ENCODE assay signal across 13 mouse cellular contexts in genomic region chr6:114833791-114834346, GRCm38 (mm10).
A peak's percentile ranks its signal among the peaks of the same experiment; 100 is the strongest.
DNase-seq lines count a peak whose midpoint lies in the region; ATAC-seq and TF ChIP-seq lines count a peak whose summit lies in the region.
"Had no signal": no experiment of that assay in that cellular context is flagged by ENCODE, and none has a peak within 500 bp of the region (broad histone marks: within the 10 kb centered on the region; RNA-seq: fewer than 3 reads in every experiment).

No protein-coding gene starts in this region.

- no peak overlapping the region for H3K9ac ChIP-seq in embryonic facial prominence, embryonic 12.5 days
- H3K9ac ChIP-seq in limb, embryonic 12.5 days (replicated peaks): no peak overlapping the region; the same call in 1 of the 2 replicates
- H3K9ac ChIP-seq in embryonic facial prominence, embryonic 13.5 days: no peak overlapping the region
- no peak overlapping the region for H3K9ac ChIP-seq in kidney, postnatal 0 days (ENCODE audit: low read depth, low read length)

- 67% methylated on average over 4 of the region's 4 CpGs for WGBS in embryonic facial prominence, embryonic 12.5 days
- 76% methylated on average over 4 of the region's 4 CpGs for WGBS in embryonic facial prominence, embryonic 10.5 days
- 57% methylated on average over 4 of the region's 4 CpGs for WGBS in limb, embryonic 12.5 days
- WGBS in limb, embryonic 10.5 days: 62% methylated on average over 4 of the region's 4 CpGs
- WGBS in embryonic facial prominence, embryonic 13.5 days: 60% methylated on average over 4 of the region's 4 CpGs
- 26% methylated on average over 4 of the region's 4 CpGs for WGBS in kidney, postnatal 0 days

- H3K4me2 ChIP-seq in embryonic facial prominence, embryonic 12.5 days (replicated peaks): no peak overlapping the region
- no peak overlapping the region for H3K4me2 ChIP-seq in limb, embryonic 12.5 days
- H3K4me2 ChIP-seq in embryonic facial prominence, embryonic 13.5 days: no peak overlapping the region
- H3K4me2 ChIP-seq in kidney, postnatal 0 days (ENCODE audit: low read length): no peak overlapping the region

- no peak for DNase-seq in embryonic facial prominence, embryonic 10.5 days (ENCODE audit: low spot score)
- no peak for DNase-seq in limb, embryonic 10.5 days (ENCODE audit: low spot score)
- DNase-seq in kidney, postnatal 0 days (ENCODE audit: low spot score): peak; percentile 65
- no peak for DNase-seq in c-Kit-positive CD71-positive TER-119-positive erythroid progenitor cells, embryonic 14.5 days (ENCODE audit: low spot score)
- DNase-seq in spleen, postnatal 36 days (ENCODE audit: low spot score in 2 of 2): no peak
- DNase-seq: adrenal gland, adult 8-10 months; cerebellum, adult 11 months; thymus, postnatal 4 days had no signal

- H3K4me1 ChIP-seq in embryonic facial prominence, embryonic 12.5 days: peaks cover 24% of the 10 kb centered on the region
- H3K4me1 ChIP-seq in embryonic facial prominence, embryonic 10.5 days: peaks cover 36% of the 10 kb centered on the region
- peaks cover 22% of the 10 kb centered on the region; the same call in 1 of the 2 replicates for H3K4me1 ChIP-seq in limb, embryonic 12.5 days (replicated peaks)
- peaks cover 36% of the 10 kb centered on the region for H3K4me1 ChIP-seq in limb, embryonic 10.5 days
- H3K4me1 ChIP-seq in embryonic facial prominence, embryonic 13.5 days: peaks cover 41% of the 10 kb centered on the region
- peaks cover 37% of the 10 kb centered on the region for H3K4me1 ChIP-seq in kidney, postnatal 0 days (replicated peaks; ENCODE audit: insufficient read depth, low read length)

- ATAC-seq in embryonic facial prominence, embryonic 12.5 days (ENCODE audit: insufficient number of reproducible peaks, insufficient read depth, low FRiP score, low TSS enrichment): no peak
- ATAC-seq in limb, embryonic 12.5 days (ENCODE audit: insufficient number of reproducible peaks, insufficient read depth, low FRiP score, low TSS enrichment, low read depth): 0 out of 2 replicates have a peak, but pooled peaks have one; percentile 17
- no peak for ATAC-seq in embryonic facial prominence, embryonic 13.5 days (ENCODE audit: insufficient number of reproducible peaks, insufficient read depth, low FRiP score, low TSS enrichment, low read depth)
- ATAC-seq in kidney, postnatal 0 days (replicated peaks; ENCODE audit: low FRiP score, low read depth): peak; percentile 74
- ATAC-seq: hindbrain, postnatal 0 days had no signal

- TF ChIP-seq CTCF in kidney, postnatal 0 days (IDR thresholded peaks at IDR 0.05; ENCODE audit: low read depth): no peak

- peak overlapping the region; percentile 19 for H3K27ac ChIP-seq in embryonic facial prominence, embryonic 12.5 days
- H3K27ac ChIP-seq in embryonic facial prominence, embryonic 10.5 days (replicated peaks): no peak overlapping the region; the same call in 1 of the 2 replicates
- 0 out of 2 replicates have a peak overlapping the region, but pooled peaks have one; percentile 23 for H3K27ac ChIP-seq in limb, embryonic 12.5 days
- H3K27ac ChIP-seq in limb, embryonic 10.5 days: no peak overlapping the region
- H3K27ac ChIP-seq in embryonic facial prominence, embryonic 13.5 days: peak overlapping the region; percentile 79
- no peak overlapping the region for H3K27ac ChIP-seq in kidney, postnatal 0 days
- H3K27ac ChIP-seq: hindbrain, postnatal 0 days; macrophage had no signal

- H3K9me3 ChIP-seq in embryonic facial prominence, embryonic 12.5 days: 0 out of 2 replicates have a peak, but pooled peaks cover 7% of the 10 kb centered on the region
- no peaks in the 10 kb centered on the region for H3K9me3 ChIP-seq in embryonic facial prominence, embryonic 10.5 days
- no peaks in the 10 kb centered on the region for H3K9me3 ChIP-seq in limb, embryonic 12.5 days
- H3K9me3 ChIP-seq in limb, embryonic 10.5 days (replicated peaks): no peaks in the 10 kb centered on the region
- H3K9me3 ChIP-seq in embryonic facial prominence, embryonic 13.5 days: no peaks in the 10 kb centered on the region
- H3K9me3 ChIP-seq in kidney, postnatal 0 days (replicated peaks; ENCODE audit: low read length): no peaks in the 10 kb centered on the region

- H3K4me3 ChIP-seq in embryonic facial prominence, embryonic 12.5 days: no peak overlapping the region
- H3K4me3 ChIP-seq in embryonic facial prominence, embryonic 10.5 days: no peak overlapping the region
- no peak overlapping the region for H3K4me3 ChIP-seq in limb, embryonic 12.5 days (replicated peaks)
- H3K4me3 ChIP-seq in limb, embryonic 10.5 days: no peak overlapping the region
- H3K4me3 ChIP-seq in embryonic facial prominence, embryonic 13.5 days: no peak overlapping the region
- H3K4me3 ChIP-seq in kidney, postnatal 0 days (replicated peaks; ENCODE audit: low read depth, low read length): no peak overlapping the region

- no peaks in the 10 kb centered on the region for H3K27me3 ChIP-seq in embryonic facial prominence, embryonic 12.5 days
- no peaks in the 10 kb centered on the region for H3K27me3 ChIP-seq in embryonic facial prominence, embryonic 10.5 days (replicated peaks; ENCODE audit: low read depth, poor library complexity, severe bottlenecking)
- H3K27me3 ChIP-seq in limb, embryonic 12.5 days: no peaks in the 10 kb centered on the region
- no peaks in the 10 kb centered on the region for H3K27me3 ChIP-seq in limb, embryonic 10.5 days (ENCODE audit: low read depth, poor library complexity, severe bottlenecking)
- H3K27me3 ChIP-seq in embryonic facial prominence, embryonic 13.5 days: no peaks in the 10 kb centered on the region
- H3K27me3 ChIP-seq in kidney, postnatal 0 days (ENCODE audit: insufficient read depth, low read length): no peaks in the 10 kb centered on the region

- H3K36me3 ChIP-seq in embryonic facial prominence, embryonic 12.5 days: no peaks in the 10 kb centered on the region
- no peaks in the 10 kb centered on the region for H3K36me3 ChIP-seq in embryonic facial prominence, embryonic 10.5 days (replicated peaks)
- H3K36me3 ChIP-seq in limb, embryonic 12.5 days: 0 out of 2 replicates have a peak, but pooled peaks cover 3% of the 10 kb centered on the region
- H3K36me3 ChIP-seq in limb, embryonic 10.5 days: no peaks in the 10 kb centered on the region
- no peaks in the 10 kb centered on the region for H3K36me3 ChIP-seq in embryonic facial prominence, embryonic 13.5 days
- H3K36me3 ChIP-seq in kidney, postnatal 0 days (ENCODE audit: insufficient read depth, low read length): no peaks in the 10 kb centered on the region

Comparison
In these comparisons a context has a peak if more than half of its experiments do, and no peak if none do; other contexts are left out.
1. H3K27ac ChIP-seq: peak in embryonic facial prominence, embryonic 12.5 days (single experiment), limb, embryonic 12.5 days (single experiment) and embryonic facial prominence, embryonic 13.5 days (single experiment); none in embryonic facial prominence, embryonic 10.5 days (single experiment), limb, embryonic 10.5 days (single experiment) and kidney, postnatal 0 days (single experiment).
2. ATAC-seq: peak in limb, embryonic 12.5 days (single experiment) and kidney, postnatal 0 days (single experiment); none in embryonic facial prominence, embryonic 12.5 days (single experiment) and embryonic facial prominence, embryonic 13.5 days (single experiment).